Mouse (Mus musculus) olfactory bulb, adult 2 months (tissue): ENCODE results near the gene Fam114a2. TPM values are rescaled to one million over a fixed set of nuclear protein-coding genes. Genes with fewer than 3 reads are reported as not detected.

Experiments
- H3K27ac ChIP-seq: fragments of 200-500 bp; 2 replicates; pipeline ENCODE4 v1.5.1; 2012; ENCODE audit warnings: low read depth, low read length; ENCODE audit not compliant: insufficient read depth
- H3K4me1 ChIP-seq: fragments of 200-500 bp; 2 replicates; pipeline ENCODE4 v1.6.1; 2012; ENCODE audit warnings: low read length; ENCODE audit not compliant: control insufficient read depth, insufficient read depth
- H3K4me3 ChIP-seq: fragments of 200-500 bp; 2 replicates; pipeline ENCODE4 v1.5.1; 2012; ENCODE audit warnings: mild to moderate bottlenecking, low read depth, low read length, moderate library complexity; ENCODE audit not compliant: insufficient read depth
- CTCF ChIP-seq: fragments of 200-500 bp; IDR thresholded peaks from 2 replicates; pipeline ENCODE4 v1.5.1; 2012; ENCODE audit warnings: low read depth, mild to moderate bottlenecking, low read length, moderate library complexity; ENCODE audit not compliant: insufficient read depth
- POLR2A ChIP-seq: fragments of 200-500 bp; IDR thresholded peaks from 2 replicates; pipeline ENCODE4 v1.6.1; 2012; ENCODE audit warnings: mild to moderate bottlenecking, low read depth, low read length, moderate library complexity; ENCODE audit not compliant: insufficient read depth
- WGBS: fragments of 180-500 bp; shearing (Covaris S2); methylation state at CpG from one replicate; pipeline ENCODE4 v1.1.7; 2018; 5-methylcytosine and 5-hydroxymethylcytosine counted together
- polyA plus RNA-seq: library from polyadenylated mRNA; stranded (reverse); fragments of >200 nt; gene quantifications from 2 replicates; pipeline ENCODE4 v1.2.4, GENCODE M21; 2012; ENCODE audit warnings: low replicate concordance; ENCODE audit not compliant: missing spikeins, insufficient read depth, insufficient read length

The Fam114a2 gene
- polyA plus RNA-seq, 1 experiment = not detected

DNA sequence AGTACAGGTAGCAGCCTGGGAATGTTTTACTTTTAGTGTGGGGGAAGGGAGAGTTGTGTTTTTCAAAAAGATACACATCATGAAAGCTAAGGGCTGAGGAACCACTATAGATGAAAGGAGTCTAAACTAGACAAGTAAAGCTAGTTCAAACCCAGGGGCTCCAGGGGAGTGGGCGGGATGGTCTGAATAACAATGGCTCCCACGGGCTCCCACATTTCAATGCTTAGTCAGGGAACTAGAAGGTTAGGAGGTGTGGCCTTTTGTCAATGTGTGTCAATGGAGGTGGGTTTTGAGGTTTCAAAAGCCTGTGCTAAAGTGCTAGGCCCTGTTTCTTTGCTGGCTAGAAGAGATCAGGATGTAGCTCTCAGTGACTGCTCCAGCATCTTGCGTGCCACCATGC lies 20.7 kb downstream of the Fam114a2 start:
- Histone ChIP-seq H3K4me3 (no peak overlapping the region), H3K27ac (no peak overlapping the region), H3K4me1 (no peaks in the 10 kb centered on the region)
- TF ChIP-seq CTCF (no peak), POLR2A (no peak)
- WGBS = 68% methylated on average over 3 of the region's 3 CpGs

DNA sequence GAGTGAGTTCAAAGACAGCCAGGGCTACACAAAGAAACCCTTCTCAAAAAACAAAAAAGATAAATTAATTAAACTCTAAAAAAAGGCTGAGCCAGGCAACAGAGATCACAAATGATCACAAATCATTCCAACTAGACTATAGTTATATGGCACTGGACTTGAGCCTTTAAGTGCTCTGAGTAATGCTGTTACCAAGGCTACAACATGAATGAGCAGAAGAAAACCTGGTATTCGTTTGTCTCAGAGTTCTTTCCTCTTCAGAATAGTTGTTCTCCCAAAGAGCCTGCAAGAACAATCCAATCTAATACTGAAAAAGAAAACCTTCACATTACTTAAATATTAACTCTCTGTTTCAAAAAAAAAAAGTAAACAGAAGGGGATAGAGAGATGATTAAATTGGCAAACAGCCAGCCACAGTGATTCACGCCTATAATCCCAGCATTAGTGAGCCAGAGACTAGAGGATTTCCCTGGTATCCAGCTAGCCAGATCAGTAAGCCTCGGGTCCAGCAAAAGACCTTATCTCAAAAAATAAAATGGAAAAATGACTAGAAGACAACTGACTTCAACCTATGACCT lies 21.9 kb downstream of the Fam114a2 start:
- 41% methylated on average over 3 of the region's 3 CpGs for WGBS
- Histone ChIP-seq H3K4me1 (no peaks in the 10 kb centered on the region), H3K4me3 (no peak overlapping the region), H3K27ac (no peak overlapping the region)
- TF ChIP-seq POLR2A (no peak), CTCF (no peak)

DNA sequence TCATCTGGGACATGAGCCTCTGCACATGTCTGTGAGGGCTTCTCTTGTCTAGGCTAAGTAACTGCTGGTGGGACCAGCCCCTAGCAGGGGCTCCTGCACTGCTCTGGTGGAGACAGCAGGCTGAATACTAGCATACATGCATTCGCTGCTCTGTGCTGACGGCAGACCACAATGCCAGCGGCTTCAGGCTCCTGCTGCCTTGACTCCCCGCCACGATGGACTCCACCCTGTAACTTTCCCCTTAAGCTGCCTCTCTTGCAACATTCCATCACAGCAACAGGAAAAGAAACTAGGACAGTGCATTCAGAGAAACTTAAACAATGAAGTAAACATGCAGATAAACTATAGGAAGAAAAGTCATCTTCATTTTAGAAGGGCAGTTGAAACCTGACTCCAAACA lies 30.0 kb downstream of the Fam114a2 start:
- Histone ChIP-seq H3K4me1 (no peaks in the 10 kb centered on the region), H3K4me3 (no peak overlapping the region), H3K27ac (no peak overlapping the region)
- TF ChIP-seq CTCF (no peak), POLR2A (no peak)
- WGBS = 71% methylated on average over 5 of the region's 5 CpGs

DNA sequence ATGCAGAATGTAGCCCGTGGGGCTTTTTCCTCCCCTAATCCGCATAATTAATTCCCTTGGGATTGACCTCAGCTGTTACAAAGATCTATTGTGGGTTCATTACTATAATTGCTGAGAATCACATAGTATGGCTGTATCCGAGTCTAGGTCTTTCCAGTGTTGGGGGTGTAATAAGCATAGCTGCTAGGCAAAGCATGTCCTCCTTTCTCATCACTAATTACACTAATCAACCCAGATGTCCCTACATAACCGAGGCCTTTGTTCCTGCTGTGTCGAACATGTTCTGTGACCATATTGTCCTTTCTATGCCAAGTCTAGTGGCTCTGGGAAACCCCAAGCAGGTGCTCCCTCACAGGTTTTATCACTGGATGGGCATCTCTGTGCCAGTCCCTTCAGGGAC lies 40.3 kb downstream of the Fam114a2 start:
- Histone ChIP-seq H3K4me1 (peaks cover 6% of the 10 kb centered on the region), H3K4me3 (no peak overlapping the region), H3K27ac (no peak overlapping the region)
- WGBS = 33% methylated on average over 5 of the region's 5 CpGs
- no peak for TF ChIP-seq POLR2A
- no peak for TF ChIP-seq CTCF

DNA sequence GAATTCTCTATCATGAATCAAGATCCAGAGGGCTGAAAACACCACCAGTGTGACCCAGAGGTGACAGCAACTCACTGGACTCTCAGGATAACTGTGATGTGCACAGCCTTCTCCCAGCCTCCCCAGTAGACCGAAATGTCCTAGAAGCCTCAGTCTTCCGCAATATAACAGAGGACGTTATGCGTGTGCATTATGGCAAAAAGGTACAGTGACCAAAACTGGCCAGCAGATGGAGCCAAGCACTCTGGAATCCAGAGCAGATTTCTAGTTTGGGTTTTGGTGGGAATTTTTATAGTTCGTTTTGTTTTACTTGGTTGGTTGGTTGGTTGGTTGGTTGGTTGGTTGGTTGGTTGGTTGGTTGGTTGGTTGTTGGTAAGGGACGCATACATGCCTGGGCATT lies 43.3 kb downstream of the Fam114a2 start:
- WGBS = 39% methylated on average over 6 of the region's 6 CpGs
- TF ChIP-seq POLR2A (no peak), CTCF (no peak)

DNA sequence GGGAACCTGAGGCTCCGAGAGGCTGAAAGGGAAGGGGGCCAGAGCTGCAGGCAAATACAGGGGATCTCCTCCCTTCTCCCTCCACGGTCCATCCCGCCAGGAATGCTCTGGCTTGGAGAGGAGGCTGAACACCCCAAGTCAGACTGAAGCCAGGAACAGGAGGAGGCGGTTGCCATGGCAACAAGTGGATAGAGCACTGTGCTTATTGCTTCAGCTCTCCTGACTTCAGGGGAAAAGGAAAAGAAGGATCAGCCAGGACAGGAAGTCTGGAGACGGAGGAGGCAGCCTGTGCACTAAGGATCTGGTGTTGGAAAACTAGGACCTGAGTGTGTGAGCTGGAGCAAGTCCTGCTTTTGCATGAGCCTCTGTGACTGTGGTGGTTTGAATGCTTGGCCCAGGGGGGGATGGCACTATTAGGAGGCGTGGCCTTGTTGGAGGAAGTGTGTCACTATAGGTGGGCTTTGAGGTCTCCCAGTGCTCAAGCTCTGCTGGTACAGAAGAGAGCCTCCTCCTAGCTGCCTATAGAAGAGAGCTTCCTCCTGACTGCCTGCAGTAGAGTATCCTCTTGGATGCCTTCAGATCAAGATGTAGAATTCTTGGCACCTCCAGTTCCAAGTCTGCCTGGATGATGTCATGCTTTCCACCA lies 44.0 kb downstream of the Fam114a2 start:
- TF ChIP-seq POLR2A = no peak
- TF ChIP-seq CTCF = no peak
- Histone ChIP-seq H3K4me3 (no peak overlapping the region), H3K27ac (no peak overlapping the region), H3K4me1 (peaks cover 6% of the 10 kb centered on the region)
- 51% methylated on average over 6 of the region's 6 CpGs for WGBS

More for the DNA sequence above, 43.3 kb downstream of the Fam114a2 start:
- no peak overlapping the region for H3K27ac ChIP-seq
- no peak overlapping the region for H3K4me3 ChIP-seq
- H3K4me1 ChIP-seq = peaks cover 6% of the 10 kb centered on the region

DNA sequence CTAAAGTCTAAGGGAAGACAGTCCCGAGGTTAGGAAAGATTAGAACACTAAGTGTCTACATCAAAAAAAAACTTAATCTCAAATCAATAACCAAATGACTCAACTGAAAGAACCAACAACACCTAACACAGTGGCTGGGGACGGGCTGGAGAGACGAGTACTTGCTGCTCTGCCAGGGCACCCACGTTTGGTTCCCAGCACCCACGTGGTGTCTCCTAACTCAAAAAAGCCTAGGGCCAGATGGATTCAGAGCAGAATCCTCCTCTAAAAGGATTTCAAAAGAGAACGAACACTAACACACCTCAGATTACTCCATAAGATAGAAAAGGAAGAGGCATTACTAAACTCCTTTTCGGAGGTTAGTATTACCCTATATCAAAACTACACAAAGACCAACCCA lies 47.4 kb downstream of the Fam114a2 start:
- no peak overlapping the region for H3K27ac ChIP-seq
- TF ChIP-seq POLR2A (no peak), CTCF (no peak)
- WGBS = 88% methylated on average over 7 of the region's 7 CpGs
- no peak overlapping the region for H3K4me3 ChIP-seq
- peaks cover 11% of the 10 kb centered on the region for H3K4me1 ChIP-seq

DNA sequence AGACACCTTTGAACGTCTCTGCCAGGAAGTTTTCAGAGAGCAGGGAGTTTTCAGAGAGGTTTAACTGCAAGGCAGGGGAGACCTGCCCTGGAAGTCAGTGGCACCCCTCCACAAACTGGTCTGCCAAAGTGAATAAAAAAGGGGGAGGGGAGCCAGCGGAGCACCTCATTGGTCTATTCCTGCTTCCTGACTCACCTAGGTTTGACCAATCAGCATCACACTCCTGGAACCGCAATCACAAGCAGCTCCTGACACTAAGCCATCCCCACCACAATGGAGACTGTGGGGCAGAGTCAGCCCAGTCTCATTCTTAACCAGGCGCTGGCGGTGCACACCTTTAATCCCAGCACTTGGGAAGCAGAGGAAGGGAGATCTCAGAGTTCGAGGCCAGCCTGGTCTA lies 48.4 kb downstream of the Fam114a2 start:
- TF ChIP-seq CTCF = no peak
- no peak for TF ChIP-seq POLR2A
- WGBS = 61% methylated on average over 6 of the region's 6 CpGs
- Histone ChIP-seq H3K4me3 (no peak overlapping the region), H3K27ac (no peak overlapping the region), H3K4me1 (peaks cover 11% of the 10 kb centered on the region)

DNA sequence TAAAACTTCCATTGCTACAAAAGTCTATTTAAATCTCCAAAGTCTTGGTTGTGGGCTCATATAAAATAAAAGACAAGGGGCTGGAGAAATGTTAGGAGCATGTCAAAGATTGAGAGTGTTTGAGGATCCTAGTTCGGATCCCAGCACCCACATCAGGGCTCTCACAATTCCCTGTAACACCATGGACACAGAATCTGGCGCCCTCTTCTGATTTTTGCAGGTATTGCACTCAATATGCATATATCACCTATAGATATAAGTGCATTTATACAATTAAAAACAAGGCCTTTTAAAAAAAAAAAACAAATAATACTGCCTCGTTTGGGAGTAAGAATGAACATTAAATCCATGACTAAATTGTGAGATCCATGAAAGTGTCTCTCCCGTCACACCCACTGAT lies 49.7 kb downstream of the Fam114a2 start:
- 82% methylated on average over 4 of the region's 4 CpGs for WGBS
- Histone ChIP-seq H3K4me1 (peaks cover 5% of the 10 kb centered on the region), H3K27ac (no peak overlapping the region), H3K4me3 (no peak overlapping the region)
- TF ChIP-seq CTCF (no peak), POLR2A (no peak)
